In genomic region chr2:33315233-33316062, GRCm38 (mm10) we compare ENCODE assay signal across 7 mouse cellular contexts. TPM values are rescaled to one million over a fixed set of nuclear protein-coding genes. Genes with fewer than 3 reads are reported as not detected.
A peak's percentile ranks its signal among the peaks of the same experiment; 100 is the strongest.
DNase-seq lines count a peak whose midpoint lies in the region; ATAC-seq and TF ChIP-seq lines count a peak whose summit lies in the region.

No protein-coding gene starts in this region.

- H3K9ac ChIP-seq in liver, adult 2 months (ENCODE audit: low read depth, low read length) = no peak overlapping the region
- no peak overlapping the region for H3K9ac ChIP-seq in liver, embryonic 11.5 days (ENCODE audit: low read depth, low read length)

- H3K4me1 ChIP-seq in liver, adult 2 months (ENCODE audit: control insufficient read depth, insufficient read depth, low read length) = no peaks in the 10 kb centered on the region
- peaks cover 3% of the 10 kb centered on the region; the same call in 1 of the 2 replicates for H3K4me1 ChIP-seq in liver, embryonic 11.5 days (replicated peaks; ENCODE audit: control insufficient read depth, insufficient read depth, low read length)

- H3K27ac ChIP-seq in liver, adult 2 months (replicated peaks; ENCODE audit: insufficient read depth, low read depth, low read length) = peak overlapping the region; percentile 33; the same call in 1 of the 2 replicates
- H3K27ac ChIP-seq in liver, embryonic 11.5 days (ENCODE audit: low read depth, low read length) = no peak overlapping the region
- H3K27ac ChIP-seq in layer of hippocampus, adult 2 months = peak overlapping the region; percentile 72

- no peak overlapping the region for H3K4me3 ChIP-seq in liver, adult 2 months (ENCODE audit: insufficient read depth, low read depth, low read length)
- H3K4me3 ChIP-seq in liver, embryonic 11.5 days (ENCODE audit: low read depth, low read length) = no peak overlapping the region
- H3K4me3 ChIP-seq in layer of hippocampus, adult 2 months = no peak overlapping the region

- H3K4me2 ChIP-seq in liver, embryonic 11.5 days = no peak overlapping the region

- no peak for TF ChIP-seq POLR2A in liver, adult 2 months (IDR thresholded peaks at IDR 0.05; ENCODE audit: extremely low read depth, insufficient read depth, low read length)

- H3K27me3 ChIP-seq in liver, adult 2 months (ENCODE audit: control insufficient read depth, insufficient read depth, low read length) = no peaks in the 10 kb centered on the region
- H3K27me3 ChIP-seq in liver, embryonic 11.5 days (replicated peaks; ENCODE audit: control insufficient read depth, insufficient read depth, low read length) = no peaks in the 10 kb centered on the region

- no peaks in the 10 kb centered on the region for H3K79me2 ChIP-seq in liver, adult 2 months (ENCODE audit: control insufficient read depth, insufficient read depth, low read length)

- 85% methylated on average over 4 of the region's 4 CpGs for WGBS in liver, adult 2 months
- WGBS in liver, embryonic 11.5 days = 61% methylated on average over 4 of the region's 4 CpGs

- H3K36me3 ChIP-seq in liver, adult 2 months (ENCODE audit: control insufficient read depth, insufficient read depth, low read length) = no peaks in the 10 kb centered on the region
- no peaks in the 10 kb centered on the region for H3K36me3 ChIP-seq in liver, embryonic 11.5 days (ENCODE audit: control insufficient read depth, insufficient read depth, low read length)

- no peak for ATAC-seq in liver, embryonic 11.5 days (replicated peaks; ENCODE audit: low FRiP score)
- no peak for ATAC-seq in megakaryocyte-erythroid progenitor cell, adult 5-6 weeks (replicated peaks; ENCODE audit: low FRiP score, low TSS enrichment, poor library complexity, severe bottlenecking)

- no peaks in the 10 kb centered on the region for H3K9me3 ChIP-seq in liver, embryonic 11.5 days (ENCODE audit: control insufficient read depth, low read length)

- no peak for DNase-seq in liver, adult 2 months (ENCODE audit: extremely low read depth, low read depth, low spot score)
- DNase-seq in liver, embryonic 11.5 days (ENCODE audit: low spot score) = no peak
- DNase-seq in heart, adult 8-10 months (ENCODE audit: low spot score) = peak; percentile 40
- peak; percentile 58 to 62 for DNase-seq in layer of hippocampus, adult 2 months (ENCODE audit: low spot score in 2 of 2)
- DNase-seq in retina, postnatal 1 day = peak; percentile 36
- no peak for DNase-seq in urinary bladder, postnatal 10 days (ENCODE audit: low spot score)

- no peak for TF ChIP-seq CTCF in liver, adult 2 months (IDR thresholded peaks at IDR 0.05; ENCODE audit: low read depth, low read length)
- TF ChIP-seq CTCF in layer of hippocampus, adult 2 months (conservative IDR thresholded peaks at IDR 0.05) = no peak

RNA-seq across cellular contexts. Expression of gene Ralgps1, which starts 55.8 kb away (rescaled TPM):
- 2.6 and 3.6 TPM in 2 replicates for total RNA-seq in liver, adult 2 months (2014; rRNA removed)
- polyA plus RNA-seq in liver, adult 2 months (2012; rRNA removed) = 2.7 and 3.3 TPM in 2 replicates
- 2.7 and 3.0 TPM in 2 replicates for polyA plus RNA-seq in liver, embryonic 11.5 days (2014; fragmentation: Nextera tagmentation; extraction: Ambion mirVana)
- 1 to 10 TPM; 6.2 to 7.0 (median 6.4) TPM for total RNA-seq in heart, adult 8-10 months (2022)
- total RNA-seq in layer of hippocampus, adult 2 months (2021) = 10 to 100 TPM; 68.2 TPM
- 1.9 and 3.0 TPM in 2 replicates for total RNA-seq in megakaryocyte-erythroid progenitor cell, adult 5-6 weeks (2014; fragmentation: Nextera tagmentation)
- total RNA-seq in megakaryocyte-erythroid progenitor cell, adult 5-6 weeks (2017) = 0.66 and 0.76 TPM in 2 replicates

Comparison
In these comparisons a context has a peak if more than half of its experiments do, and no peak if none do; other contexts are left out.
1. DNase-seq: peak in heart, adult 8-10 months (single experiment), layer of hippocampus, adult 2 months (2 of 2) and retina, postnatal 1 day (single experiment); none in liver, adult 2 months (single experiment), liver, embryonic 11.5 days (single experiment) and urinary bladder, postnatal 10 days (single experiment).
2. RNA of gene Ralgps1, which starts 55.8 kb away (total RNA-seq): 68.2 TPM in layer of hippocampus, adult 2 months; 6.2 to 7.0 TPM in heart, adult 8-10 months, 2.6 to 3.6 TPM in liver, adult 2 months and 0.66 to 3.0 TPM in megakaryocyte-erythroid progenitor cell, adult 5-6 weeks; every median in the first group is over 4 times any median in the second.